Mouse (Mus musculus): ENCODE measurements at regions not wholly inside any gene's neighbourhood (a gene's known extent, or its start where the extent isn't known, plus 50 kb on each side); places are given as distances from the start of the nearest gene placed in this dataset.

DNA sequence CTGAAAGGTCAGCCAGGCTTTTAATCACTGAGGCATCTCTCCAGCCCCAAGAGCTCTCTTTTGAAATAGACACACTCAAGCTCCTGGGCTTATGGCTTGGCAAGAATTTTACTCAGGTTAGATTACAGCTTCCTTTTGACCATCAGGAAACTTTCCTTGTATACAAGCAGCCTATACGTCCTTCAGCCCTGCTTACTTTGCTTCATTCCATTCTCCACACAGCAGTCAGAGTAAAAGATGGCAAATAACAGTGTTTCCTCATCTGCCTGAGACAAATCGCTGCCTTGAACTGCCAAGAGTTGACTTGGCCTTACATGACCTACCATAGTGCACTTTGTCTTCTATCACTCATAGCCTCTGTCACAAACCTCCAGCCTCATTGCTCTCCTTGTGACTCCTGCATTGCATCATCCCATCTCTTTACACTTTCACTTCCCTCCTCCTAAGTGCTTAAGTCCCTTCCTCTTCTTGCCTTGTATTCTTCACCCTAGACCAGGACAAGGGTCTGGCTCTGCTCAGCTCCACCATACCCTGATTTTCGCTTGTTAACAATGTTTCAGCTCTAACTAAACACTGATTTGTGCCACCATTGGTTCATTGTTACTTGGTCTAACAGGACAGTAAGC is 203.2 kb upstream of the Gpr101 start:
- TF ChIP-seq CTCF (IDR thresholded peaks at IDR 0.05; ENCODE audit: low read depth) = no peak
- no peak for TF ChIP-seq EP300 (IDR thresholded peaks at IDR 0.05; ENCODE audit: low read depth)

Data from liver, postnatal 0 days (tissue).